Mouse (Mus musculus): ENCODE measurements around the gene Ube2s. TPM values are rescaled to one million over a fixed set of nuclear protein-coding genes. Genes with fewer than 3 reads are reported as not detected.

Gene Ube2s
- total RNA-seq, 2 experiments from 2014 or later, result 230 to 236 TPM

Other genes starting within 250 kb of the Ube2s start
Only the 30 nearest of the 32 such genes appear.
- not detected in 2 replicates for gene Ptprh, start 208.5 kb downstream of the Ube2s start, total RNA-seq (2014; fragmentation: Nextera tagmentation)
- gene Ptprh, start 208.5 kb downstream of the Ube2s start, total RNA-seq (2017), result not detected in 2 replicates
- gene Tmem86b, start 181.2 kb downstream of the Ube2s start, total RNA-seq (2014; fragmentation: Nextera tagmentation), result 24.5 and 28.0 TPM in 2 replicates
- gene Tmem86b, start 181.2 kb downstream of the Ube2s start, total RNA-seq (2017), result 17.5 and 26.2 TPM in 2 replicates
- 134 and 148 TPM in 2 replicates for gene Ppp6r1, start 153.6 kb downstream of the Ube2s start, total RNA-seq (2014; fragmentation: Nextera tagmentation)
- gene Ppp6r1, start 153.6 kb downstream of the Ube2s start, total RNA-seq (2017), result 142 and 146 TPM in 2 replicates
- gene Hspbp1, start 127.5 kb downstream of the Ube2s start, total RNA-seq (2014; fragmentation: Nextera tagmentation), result 29.3 and 30.7 TPM in 2 replicates
- 21.9 and 23.7 TPM in 2 replicates for gene Hspbp1, start 127.5 kb downstream of the Ube2s start, total RNA-seq (2017)
- gene Brsk1, start 122.0 kb downstream of the Ube2s start, total RNA-seq (2014; fragmentation: Nextera tagmentation), result not detected in 2 replicates
- gene Brsk1, start 122.0 kb downstream of the Ube2s start, total RNA-seq (2017), result not detected in 2 replicates
- 32.7 and 33.4 TPM in 2 replicates for gene Tmem150b, start 87.3 kb downstream of the Ube2s start, total RNA-seq (2014; fragmentation: Nextera tagmentation)
- 13.5 and 18.5 TPM in 2 replicates for gene Tmem150b, start 87.3 kb downstream of the Ube2s start, total RNA-seq (2017)
- 62.7 and 107 TPM in 2 replicates for gene Kmt5c, start 72.5 kb downstream of the Ube2s start, total RNA-seq (2014; fragmentation: Nextera tagmentation)
- gene Kmt5c, start 72.5 kb downstream of the Ube2s start, total RNA-seq (2017), result 58.5 and 74.7 TPM in 2 replicates
- gene Cox6b2, start 59.5 kb downstream of the Ube2s start, total RNA-seq (2014; fragmentation: Nextera tagmentation), result 50.3 and 69.2 TPM in 2 replicates
- 28.9 and 30.7 TPM in 2 replicates for gene Cox6b2, start 59.5 kb downstream of the Ube2s start, total RNA-seq (2017)
- gene Fam71e2, start 41.3 kb downstream of the Ube2s start, total RNA-seq (2014; fragmentation: Nextera tagmentation), result not detected in 2 replicates
- gene Fam71e2, start 41.3 kb downstream of the Ube2s start, total RNA-seq (2017), result not detected in 2 replicates
- not detected in 2 replicates for gene Il11, start 29.7 kb downstream of the Ube2s start, total RNA-seq (2014; fragmentation: Nextera tagmentation)
- not detected in 2 replicates for gene Il11, start 29.7 kb downstream of the Ube2s start, total RNA-seq (2017)
- gene Tmem190, start 29.7 kb downstream of the Ube2s start, total RNA-seq (2014; fragmentation: Nextera tagmentation), result not detected in 2 replicates
- not detected in 2 replicates for gene Tmem190, start 29.7 kb downstream of the Ube2s start, total RNA-seq (2017)
- 3.2 and 6.2 TPM in 2 replicates for gene Tmem238, start 22.9 kb downstream of the Ube2s start, total RNA-seq (2014; fragmentation: Nextera tagmentation)
- 4.6 and 7.6 TPM in 2 replicates for gene Tmem238, start 22.9 kb downstream of the Ube2s start, total RNA-seq (2017)
- gene Rpl28, start 19.7 kb downstream of the Ube2s start, total RNA-seq (2014; fragmentation: Nextera tagmentation), result 1,827 and 2,944 TPM in 2 replicates
- 828 and 1,139 TPM in 2 replicates for gene Rpl28, start 19.7 kb downstream of the Ube2s start, total RNA-seq (2017)
- not detected in 2 replicates for gene Shisa7, start 32.1 kb upstream of the Ube2s start, total RNA-seq (2014; fragmentation: Nextera tagmentation)
- gene Shisa7, start 32.1 kb upstream of the Ube2s start, total RNA-seq (2017), result not detected in 2 replicates
- gene Isoc2b, start 57.7 kb upstream of the Ube2s start, total RNA-seq (2014; fragmentation: Nextera tagmentation), result 11.8 and 13.2 TPM in 2 replicates
- 43.0 and 72.6 TPM in 2 replicates for gene Isoc2b, start 57.7 kb upstream of the Ube2s start, total RNA-seq (2017)
- 5.3 and 7.9 TPM in 2 replicates for gene Isoc2a, start 64.6 kb upstream of the Ube2s start, total RNA-seq (2014; fragmentation: Nextera tagmentation)
- gene Isoc2a, start 64.6 kb upstream of the Ube2s start, total RNA-seq (2017), result 7.9 and 10.7 TPM in 2 replicates
- gene Gm36210, start 93.9 kb upstream of the Ube2s start, total RNA-seq (2014; fragmentation: Nextera tagmentation), result not detected in 2 replicates
- gene Gm36210, start 93.9 kb upstream of the Ube2s start, total RNA-seq (2017), result not detected in 2 replicates
- gene Zfp628, start 102.6 kb upstream of the Ube2s start, total RNA-seq (2014; fragmentation: Nextera tagmentation), result 4.6 and 7.7 TPM in 2 replicates
- 1.0 and 1.2 TPM in 2 replicates for gene Zfp628, start 102.6 kb upstream of the Ube2s start, total RNA-seq (2017)
- 1.4 TPM in 1 of 2 replicates, not detected in the other for gene Nat14, start 109.4 kb upstream of the Ube2s start, total RNA-seq (2014; fragmentation: Nextera tagmentation)
- gene Nat14, start 109.4 kb upstream of the Ube2s start, total RNA-seq (2017), result not detected in 2 replicates
- not detected in 2 replicates for gene Ssc5d, start 113.2 kb upstream of the Ube2s start, total RNA-seq (2014; fragmentation: Nextera tagmentation)
- gene Ssc5d, start 113.2 kb upstream of the Ube2s start, total RNA-seq (2017), result 0.05 TPM in 1 of 2 replicates, not detected in the other
- gene Sbk2, start 151.8 kb upstream of the Ube2s start, total RNA-seq (2014; fragmentation: Nextera tagmentation), result not detected in 2 replicates
- gene Sbk2, start 151.8 kb upstream of the Ube2s start, total RNA-seq (2017), result not detected in 2 replicates
- gene Sbk3, start 158.6 kb upstream of the Ube2s start, total RNA-seq (2014; fragmentation: Nextera tagmentation), result not detected in 2 replicates
- gene Sbk3, start 158.6 kb upstream of the Ube2s start, total RNA-seq (2017), result not detected in 2 replicates
- 10.0 and 14.1 TPM in 2 replicates for gene Zfp579, start 183.6 kb upstream of the Ube2s start, total RNA-seq (2014; fragmentation: Nextera tagmentation)
- gene Zfp579, start 183.6 kb upstream of the Ube2s start, total RNA-seq (2017), result 2.3 and 11.2 TPM in 2 replicates
- gene Zfp524, start 201.8 kb upstream of the Ube2s start, total RNA-seq (2014; fragmentation: Nextera tagmentation), result 23.3 and 30.7 TPM in 2 replicates
- 8.5 and 9.3 TPM in 2 replicates for gene Zfp524, start 201.8 kb upstream of the Ube2s start, total RNA-seq (2017)
- 27.4 and 33.9 TPM in 2 replicates for gene Fiz1, start 202.1 kb upstream of the Ube2s start, total RNA-seq (2014; fragmentation: Nextera tagmentation)
- 15.6 and 23.4 TPM in 2 replicates for gene Fiz1, start 202.1 kb upstream of the Ube2s start, total RNA-seq (2017)
- not detected in 2 replicates for gene Gm44973, start 202.9 kb upstream of the Ube2s start, total RNA-seq (2014; fragmentation: Nextera tagmentation)
- 7.5 TPM in 1 of 2 replicates, not detected in the other for gene Gm44973, start 202.9 kb upstream of the Ube2s start, total RNA-seq (2017)
- 15.2 and 18.2 TPM in 2 replicates for gene Zfp865, start 207.8 kb upstream of the Ube2s start, total RNA-seq (2014; fragmentation: Nextera tagmentation)
- gene Zfp865, start 207.8 kb upstream of the Ube2s start, total RNA-seq (2017), result 8.4 and 11.2 TPM in 2 replicates
- gene Ccdc106, start 208.0 kb upstream of the Ube2s start, total RNA-seq (2014; fragmentation: Nextera tagmentation), result 1.8 TPM in 1 of 2 replicates, not detected in the other
- gene Ccdc106, start 208.0 kb upstream of the Ube2s start, total RNA-seq (2017), result not detected in 2 replicates
- not detected in 2 replicates for gene 4632433K11Rik, start 221.5 kb upstream of the Ube2s start, total RNA-seq (2014; fragmentation: Nextera tagmentation)
- 0.57 and 1.2 TPM in 2 replicates for gene 4632433K11Rik, start 221.5 kb upstream of the Ube2s start, total RNA-seq (2017)
- gene Zfp784, start 225.9 kb upstream of the Ube2s start, total RNA-seq (2014; fragmentation: Nextera tagmentation), result 0.28 and 0.54 TPM in 2 replicates
- 0.98 and 1.1 TPM in 2 replicates for gene Zfp784, start 225.9 kb upstream of the Ube2s start, total RNA-seq (2017)